Mouse (Mus musculus): ENCODE results near the gene Kcnab1.
A peak's percentile ranks its signal among the peaks of the same experiment; 100 is the strongest.

Kcnab1 gene

DNA sequence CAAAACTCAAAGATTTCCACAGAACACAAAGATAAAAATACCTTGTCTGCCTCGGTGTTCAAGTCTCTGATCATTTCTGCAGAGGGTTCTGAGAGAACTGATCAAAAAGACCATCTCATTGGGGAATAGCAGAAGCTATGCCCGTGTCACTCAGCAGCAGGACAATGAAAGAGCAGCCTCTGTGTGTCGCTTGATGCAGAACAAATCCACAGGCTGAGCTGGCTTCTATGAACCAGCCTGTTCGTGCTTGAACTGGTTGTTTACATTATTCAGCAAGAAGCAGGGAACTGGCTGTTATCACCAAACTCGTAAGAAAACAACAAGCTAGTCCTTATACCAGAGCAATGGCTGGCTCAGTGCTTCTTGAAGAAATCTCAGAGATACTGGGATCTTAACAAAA lies 193.4 kb downstream of the Kcnab1 start:
- DNase-seq (ENCODE audit: extremely low read depth, low read depth, low spot score) = no peak

DNA sequence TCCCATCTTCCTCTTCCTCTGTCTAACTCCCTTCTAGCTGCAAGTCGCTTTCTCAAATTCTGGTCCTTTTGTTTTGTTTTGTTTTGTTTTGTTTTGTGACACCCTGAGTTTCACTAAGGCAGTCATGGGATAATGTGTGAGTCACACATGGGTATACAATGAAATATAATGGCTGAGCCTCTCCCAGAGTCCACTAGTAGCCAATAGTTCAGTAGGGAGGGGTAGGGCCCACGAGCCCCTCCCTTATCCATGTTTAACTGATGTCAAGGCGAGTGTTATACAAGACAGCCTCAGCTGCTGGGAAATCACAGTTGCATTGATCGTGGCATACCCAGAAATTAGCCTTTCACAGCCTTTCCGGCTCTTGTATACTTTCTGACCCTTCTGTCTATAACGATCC lies 206.7 kb downstream of the Kcnab1 start:
- DNase-seq (ENCODE audit: extremely low read depth, low read depth, low spot score) = no peak

DNA sequence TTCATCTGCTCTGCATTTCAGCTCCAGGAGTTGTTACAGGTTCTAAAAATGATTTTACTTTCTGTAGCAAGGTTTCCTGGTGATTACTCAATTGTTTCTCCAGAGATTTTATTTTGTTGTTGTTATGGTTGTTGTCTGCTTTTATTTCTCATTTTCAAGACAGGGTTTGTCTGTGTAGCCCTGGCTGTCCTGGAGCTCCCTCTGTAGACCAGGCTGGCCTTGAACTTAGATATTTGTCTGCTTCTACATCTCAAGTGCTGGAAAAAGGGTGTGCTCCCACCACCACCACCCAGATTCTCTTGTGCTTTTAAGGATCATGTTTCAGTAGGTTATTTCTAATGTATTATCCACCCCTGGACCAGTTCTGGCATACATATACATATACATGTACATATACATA lies 207.6 kb downstream of the Kcnab1 start:
- DNase-seq (ENCODE audit: extremely low read depth, low read depth, low spot score) = no peak

DNA sequence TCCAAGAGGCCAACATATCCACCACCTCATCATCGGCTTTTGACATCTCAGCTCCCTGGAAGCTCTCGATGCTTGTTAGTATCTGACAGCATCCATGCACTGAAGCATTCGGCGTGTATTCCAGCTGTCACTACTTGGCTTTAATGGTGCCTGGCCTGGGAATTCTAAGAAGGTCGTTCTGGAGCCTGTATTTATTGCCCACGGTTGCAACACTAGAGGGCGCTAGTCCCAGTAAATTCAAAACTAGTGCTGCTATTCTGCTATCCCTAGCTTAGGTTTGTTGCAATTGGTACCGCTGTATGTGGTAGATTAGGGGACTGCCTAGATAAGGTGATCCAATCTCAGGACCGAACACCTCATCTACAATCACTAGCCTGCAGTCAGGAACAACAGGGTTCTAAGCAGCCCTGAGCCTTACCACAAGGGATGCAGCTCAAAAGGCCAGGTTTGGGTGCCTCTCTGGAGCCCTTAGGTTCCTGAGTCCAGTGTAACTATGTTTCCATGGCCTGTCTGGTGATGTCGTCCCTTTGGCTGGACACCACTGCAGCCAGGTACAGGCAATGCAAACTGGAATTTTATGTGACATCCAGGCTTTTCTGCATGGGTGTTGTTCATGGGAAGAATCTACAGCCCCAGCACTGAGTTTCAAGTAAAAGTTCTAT lies 208.8 kb downstream of the Kcnab1 start:
- no peak for DNase-seq (ENCODE audit: extremely low read depth, low read depth, low spot score)

DNA sequence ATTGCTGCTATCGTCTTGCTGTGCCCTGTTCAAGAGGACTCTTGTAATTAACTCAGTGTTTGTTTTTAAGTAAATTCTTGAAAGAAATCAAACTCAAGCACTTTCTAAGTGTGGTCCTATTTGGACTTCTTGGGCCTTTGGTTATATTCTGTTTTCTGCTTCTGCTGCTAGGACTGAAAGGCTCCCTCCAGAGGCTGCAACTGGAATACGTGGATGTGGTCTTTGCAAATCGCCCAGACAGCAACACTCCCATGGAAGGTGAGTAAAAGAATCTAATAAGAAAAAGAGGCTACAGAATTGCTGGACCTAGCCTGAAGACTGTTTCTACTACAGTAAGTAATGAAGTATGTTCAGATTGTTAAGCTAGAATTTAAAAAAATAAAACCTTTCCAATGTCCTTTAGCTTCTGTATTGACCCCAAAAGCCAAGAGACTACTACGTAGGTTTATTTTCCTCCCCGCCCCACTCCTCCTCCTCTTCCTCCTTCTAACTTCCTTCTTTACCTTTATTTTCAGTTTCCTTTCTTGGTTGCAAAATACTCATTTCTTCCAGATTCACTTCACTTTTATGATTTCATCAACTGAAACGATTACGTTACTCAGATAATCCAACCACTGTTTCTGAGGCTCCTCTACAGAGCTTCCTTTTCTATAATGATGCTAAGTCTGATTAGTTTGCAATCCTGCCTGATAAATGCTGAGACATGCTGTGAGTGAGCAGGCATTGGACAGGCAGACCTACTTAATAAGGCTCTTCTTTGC lies 210.2 kb downstream of the Kcnab1 start:
- DNase-seq (ENCODE audit: extremely low read depth, low read depth, low spot score) = no peak

DNA sequence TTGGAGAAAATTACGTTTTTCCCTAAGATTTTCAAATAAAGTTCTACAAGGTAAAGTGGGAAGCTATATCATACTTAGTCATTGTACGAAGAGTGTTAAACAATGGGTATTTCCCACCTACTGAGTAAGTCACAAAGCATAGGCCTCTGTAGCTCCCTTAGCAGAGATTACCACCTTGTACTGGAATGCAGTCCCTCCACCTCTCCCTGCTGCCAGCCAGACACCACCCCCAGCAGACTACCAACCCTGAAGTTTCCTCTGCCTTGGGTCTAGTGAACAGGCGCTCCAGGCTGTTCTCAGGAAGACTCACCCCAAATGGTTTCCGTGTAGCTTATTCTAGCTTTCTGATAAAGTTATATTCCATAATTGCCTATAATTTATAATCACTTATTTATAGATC lies 211.8 kb downstream of the Kcnab1 start:
- DNase-seq (ENCODE audit: extremely low read depth, low read depth, low spot score) = no peak

DNA sequence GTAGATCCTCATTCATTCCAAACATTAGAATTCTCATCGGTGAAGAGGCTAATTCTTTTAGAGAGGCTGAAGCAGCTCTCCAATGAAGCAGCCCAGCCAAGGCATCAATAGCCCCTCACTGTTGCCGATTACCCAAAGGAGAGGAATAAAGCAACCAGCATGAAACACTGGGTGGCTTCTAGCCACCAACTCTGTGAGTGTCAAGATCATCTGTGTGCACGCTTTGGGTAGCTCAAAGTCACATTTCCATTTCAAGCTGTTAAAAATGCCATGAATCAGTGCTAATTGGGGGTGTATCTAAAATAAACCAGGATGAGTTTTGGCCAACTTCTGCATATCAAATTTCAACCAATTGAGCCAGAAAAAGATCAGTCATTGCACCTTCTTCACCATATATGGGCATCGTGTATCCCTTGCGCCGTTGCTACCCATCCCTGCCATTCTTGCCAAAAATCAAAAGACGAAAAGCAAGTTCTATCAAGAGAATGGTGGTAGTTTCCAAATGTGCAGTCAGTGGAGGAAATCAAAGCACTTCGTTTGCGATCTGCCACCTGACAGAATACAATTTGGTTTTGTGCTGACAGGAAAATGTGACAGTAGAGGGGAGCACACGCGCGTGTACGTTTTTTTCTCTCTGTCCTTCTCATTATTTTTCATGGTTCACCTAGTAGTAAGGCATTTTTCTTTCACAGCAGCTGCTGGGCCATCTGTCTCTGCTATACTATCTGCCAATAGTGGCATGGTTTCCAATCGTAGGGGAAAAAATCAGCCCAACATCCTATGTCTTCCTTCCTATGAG lies 213.0 kb downstream of the Kcnab1 start:
- DNase-seq (ENCODE audit: extremely low read depth, low read depth, low spot score) = no peak

DNA sequence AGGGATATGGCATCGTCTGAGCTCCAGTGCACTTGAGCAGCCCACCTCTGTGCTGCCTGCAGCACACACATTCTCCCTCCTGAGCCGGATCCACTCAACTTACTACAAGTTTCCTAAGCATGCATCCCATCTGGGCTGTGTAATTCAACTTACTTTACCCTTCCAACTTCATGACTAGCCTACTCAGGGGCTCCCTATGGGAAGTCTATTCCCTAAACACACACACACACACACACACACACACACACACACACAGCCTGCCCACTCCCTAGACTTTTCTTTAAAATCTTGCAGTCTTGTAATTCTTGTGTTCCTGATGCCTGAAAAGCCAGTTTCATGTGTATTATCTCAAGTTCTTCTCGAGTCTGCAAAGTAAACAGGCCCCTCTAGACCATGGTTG lies 216.1 kb downstream of the Kcnab1 start:
- no peak for DNase-seq (ENCODE audit: extremely low read depth, low read depth, low spot score)

DNA sequence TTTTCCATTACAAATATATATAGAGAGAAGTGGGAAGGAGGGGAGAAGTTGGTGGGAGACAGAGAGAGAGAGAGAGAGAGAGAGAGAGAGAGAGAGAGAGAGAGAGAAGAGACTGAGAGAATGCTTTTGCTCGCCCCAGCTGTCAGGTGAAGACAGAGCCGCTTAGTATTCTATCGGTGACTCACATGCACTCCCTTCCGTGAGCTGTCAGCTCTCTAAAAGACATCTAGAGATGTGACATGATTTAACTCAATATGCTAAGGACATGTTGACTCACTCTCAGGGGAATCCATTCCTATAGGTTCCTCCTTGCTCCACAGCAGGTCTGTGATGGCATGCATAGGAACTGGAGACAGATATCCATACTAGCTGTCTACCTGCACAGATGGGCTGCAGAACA lies 219.6 kb downstream of the Kcnab1 start:
- no peak for DNase-seq (ENCODE audit: extremely low read depth, low read depth, low spot score)

DNA sequence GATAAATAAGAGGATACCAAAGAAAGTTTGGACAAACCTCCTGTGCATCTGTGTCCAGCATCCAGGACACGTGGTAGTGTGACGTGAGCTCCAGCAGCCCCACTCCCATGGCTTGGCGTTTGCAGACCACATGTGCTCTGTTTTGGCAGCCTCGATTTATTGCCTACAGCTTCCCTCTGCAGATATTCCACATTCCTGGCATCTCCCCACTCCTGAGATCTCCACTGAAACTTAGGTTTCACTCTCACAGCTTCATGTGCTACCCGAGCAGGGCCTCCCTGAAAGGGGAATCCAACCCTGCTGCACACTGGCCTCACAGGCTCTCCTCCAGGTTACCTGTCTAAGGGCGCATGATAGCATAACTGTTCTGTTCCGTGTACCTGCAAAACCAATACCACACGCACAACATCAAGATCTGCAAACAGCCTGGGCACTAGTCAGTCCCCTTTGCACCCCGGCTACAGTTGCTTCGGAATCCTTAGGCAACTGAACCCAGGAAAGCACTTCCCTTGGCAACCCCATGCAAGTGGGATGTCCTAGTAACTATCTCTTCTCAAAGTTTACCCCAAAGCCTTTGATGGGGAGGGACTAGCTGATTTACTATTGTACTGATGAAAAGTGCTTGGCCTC lies 228.8 kb downstream of the Kcnab1 start:
- DNase-seq (ENCODE audit: extremely low read depth, low read depth, low spot score) = no peak

DNA sequence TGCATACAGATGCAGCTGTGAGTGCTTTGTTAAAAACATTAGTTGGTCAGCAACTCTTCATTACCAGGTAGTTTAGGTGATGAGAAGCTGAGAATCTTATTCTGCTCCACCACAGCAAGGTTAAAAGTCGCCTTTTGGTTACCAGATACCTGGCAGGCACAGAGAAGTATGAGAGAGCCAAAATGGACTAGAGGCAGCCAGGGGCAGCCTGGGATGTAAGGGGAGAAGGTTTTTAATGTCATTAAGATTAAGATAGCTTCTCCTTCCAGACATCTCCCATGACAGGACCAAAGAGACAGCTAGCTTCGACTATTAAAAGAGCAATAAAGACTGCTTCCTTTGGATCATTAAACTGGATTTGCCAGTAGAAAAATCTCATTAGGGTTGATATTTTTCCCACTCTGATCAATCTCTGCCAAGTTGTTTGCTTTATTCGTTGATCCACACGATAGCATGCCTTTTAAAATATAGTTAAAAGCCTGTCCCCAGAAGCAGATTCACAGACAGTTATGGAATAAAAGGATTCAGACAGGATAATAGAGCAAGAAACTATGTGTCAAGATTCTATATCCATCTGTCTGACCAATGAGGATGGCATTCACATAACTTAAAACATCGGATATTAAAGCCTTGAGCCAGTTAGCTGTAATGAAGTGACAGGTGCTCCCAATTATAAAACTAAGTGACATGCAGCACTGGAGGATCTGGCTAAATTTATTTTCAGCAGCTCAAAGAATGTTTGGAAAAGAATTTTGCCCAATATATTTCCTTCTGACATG lies 231.2 kb downstream of the Kcnab1 start:
- DNase-seq (ENCODE audit: extremely low read depth, low read depth, low spot score) = no peak

DNA sequence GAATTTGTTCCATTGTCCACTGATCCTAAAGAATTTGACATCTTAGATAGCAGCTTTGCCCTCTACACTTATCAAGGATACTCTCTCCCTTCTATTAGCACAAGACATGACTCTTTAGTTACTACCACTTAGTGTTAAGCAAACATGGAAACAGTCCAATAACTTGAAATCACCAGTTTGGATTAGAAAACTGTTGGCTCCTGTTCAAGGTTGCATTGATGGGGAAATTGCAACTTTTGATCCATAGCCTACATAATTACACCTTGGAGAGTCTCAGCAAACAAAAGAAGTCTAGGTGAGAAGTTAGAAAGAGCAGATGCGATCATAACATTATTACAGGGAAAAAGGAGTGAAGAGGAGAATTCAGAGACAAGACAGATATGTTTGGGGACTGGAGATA lies 237.0 kb downstream of the Kcnab1 start:
- peak; percentile 13 for DNase-seq (ENCODE audit: extremely low read depth, low read depth, low spot score)

DNA sequence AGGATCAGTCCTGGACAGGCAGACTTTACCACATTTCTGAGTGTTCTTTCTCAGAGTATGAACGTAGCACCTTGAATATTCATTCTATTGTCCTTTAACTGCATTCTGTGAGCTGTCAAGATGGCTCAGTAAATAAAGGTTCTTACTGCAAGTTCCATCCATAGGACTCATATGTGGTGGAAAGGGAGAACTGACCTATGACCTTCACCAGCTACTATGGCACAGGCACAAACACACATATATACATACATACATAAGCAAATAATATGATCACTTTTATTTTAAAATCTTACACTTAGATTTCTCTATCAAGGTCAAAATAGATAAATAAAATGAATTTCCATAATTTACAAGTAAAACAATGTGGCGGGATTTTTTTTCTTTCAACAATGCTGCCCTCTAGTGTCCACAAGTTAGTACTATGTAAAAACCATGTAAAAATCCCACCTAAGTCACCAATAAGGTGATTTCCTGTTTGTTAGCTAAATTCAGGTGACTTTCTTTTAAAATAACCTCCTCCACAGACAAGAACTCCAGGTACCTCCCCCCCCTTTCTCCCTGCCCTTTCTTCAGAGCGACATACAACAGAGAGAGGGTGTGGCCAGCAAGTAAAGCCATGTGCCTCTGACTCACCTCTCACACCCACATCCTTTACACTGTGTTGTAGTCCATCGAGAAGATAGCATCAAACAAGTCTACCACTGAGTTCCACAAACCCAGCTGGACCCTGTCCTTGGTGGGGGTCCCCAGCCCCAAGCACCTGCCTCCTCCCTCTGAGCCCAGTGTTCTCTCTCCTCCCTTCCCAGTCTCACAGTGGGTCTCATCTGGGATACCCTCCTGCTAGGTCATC lies 243.3 kb downstream of the Kcnab1 start:
- DNase-seq (ENCODE audit: extremely low read depth, low read depth, low spot score) = no peak

DNA sequence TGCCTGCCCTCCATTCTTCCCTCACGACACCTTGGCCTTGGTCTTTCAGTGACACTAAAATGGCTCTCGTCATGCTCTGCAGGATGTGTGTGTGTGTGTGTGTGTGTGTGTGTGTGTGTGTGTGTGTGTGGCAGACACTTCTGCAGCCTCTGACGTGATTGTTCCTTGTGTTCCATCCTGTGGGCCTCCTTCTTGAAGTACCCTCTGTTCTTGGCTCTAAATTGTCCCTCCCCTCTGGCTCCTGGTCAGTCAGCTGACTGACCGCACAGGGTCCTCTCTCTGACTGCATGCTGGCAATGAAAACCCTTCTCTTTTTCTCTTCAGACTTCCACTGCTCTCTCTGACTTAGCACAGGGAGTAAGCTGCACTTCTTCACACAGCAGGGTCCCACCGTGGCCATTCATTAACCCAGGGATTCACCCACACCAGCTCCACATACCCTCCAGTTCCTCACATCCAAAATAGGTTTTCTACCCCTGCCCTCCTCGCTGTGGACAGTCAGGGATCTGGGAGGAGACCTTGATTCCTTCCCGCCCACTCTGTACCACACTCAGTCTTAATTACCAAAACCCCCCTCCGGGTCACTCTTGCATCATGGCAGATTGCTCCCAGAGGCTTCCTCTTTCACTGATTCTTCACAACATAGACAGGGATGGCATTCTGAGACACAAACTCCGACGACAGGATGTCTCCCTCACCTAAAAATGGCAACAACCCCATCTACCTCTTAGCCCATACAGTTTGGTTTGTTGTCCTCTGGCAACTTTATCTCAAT lies 244.3 kb downstream of the Kcnab1 start:
- DNase-seq (ENCODE audit: extremely low read depth, low read depth, low spot score) = no peak

DNA sequence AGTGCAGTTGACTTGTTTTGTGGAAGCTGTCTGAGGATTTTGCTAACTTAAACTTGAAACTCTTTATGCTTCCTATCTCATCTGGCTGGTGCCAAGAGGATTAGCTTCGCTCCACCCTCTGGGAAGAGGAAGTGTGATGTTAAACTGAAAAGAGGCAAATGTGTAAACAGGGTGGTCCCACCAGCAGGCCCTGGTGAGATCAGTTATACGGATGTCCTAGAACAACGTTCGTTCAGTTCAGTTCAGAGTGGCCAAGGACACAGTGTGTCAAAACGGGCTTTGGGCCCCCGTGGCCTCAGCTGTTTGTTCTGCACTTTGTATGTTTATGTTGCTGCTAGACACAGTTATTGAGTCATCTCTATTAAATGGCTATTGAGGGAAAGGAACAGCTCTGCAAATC lies 246.3 kb downstream of the Kcnab1 start:
- DNase-seq (ENCODE audit: extremely low read depth, low read depth, low spot score) = no peak

DNA sequence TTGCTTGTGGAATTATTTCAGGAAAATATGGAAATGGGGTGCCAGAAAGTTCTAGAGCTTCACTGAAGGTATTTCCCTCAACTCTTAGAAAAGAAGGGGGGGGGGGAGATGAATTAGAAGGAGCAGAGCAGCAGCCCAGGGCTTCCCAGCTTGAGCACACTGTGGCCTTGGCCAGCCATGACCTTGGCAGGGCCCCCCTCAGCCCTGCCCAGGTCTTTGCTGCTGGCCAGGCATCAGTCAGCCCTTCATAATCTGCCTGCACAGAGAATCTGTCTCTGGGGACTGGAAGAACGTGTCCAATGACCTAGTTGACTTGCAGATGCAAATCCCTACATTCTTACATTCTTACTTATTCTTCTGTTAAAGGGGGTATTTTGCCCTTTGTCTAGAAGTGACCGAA lies 249.1 kb downstream of the Kcnab1 start:
- DNase-seq (ENCODE audit: extremely low read depth, low read depth, low spot score) = no peak

DNA sequence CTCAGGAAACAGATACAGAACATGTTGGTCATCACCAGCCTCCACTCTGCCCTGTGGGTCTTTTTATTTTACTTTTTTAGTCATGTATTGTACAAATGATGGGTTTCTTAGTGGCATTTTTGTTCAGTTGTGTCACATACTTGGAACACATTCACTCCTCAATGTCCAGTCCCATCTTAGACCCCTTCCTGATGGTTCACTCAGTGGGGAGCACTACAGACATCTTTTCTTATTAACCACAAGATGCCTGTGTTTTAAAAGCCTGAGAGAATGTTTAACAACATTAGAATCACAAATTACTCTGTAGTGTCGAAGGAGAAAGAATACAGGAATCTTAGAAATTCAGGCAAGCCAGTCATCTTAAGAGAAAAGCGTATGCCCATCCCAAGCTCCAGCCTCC lies 249.7 kb downstream of the Kcnab1 start:
- DNase-seq (ENCODE audit: extremely low read depth, low read depth, low spot score) = no peak

DNA sequence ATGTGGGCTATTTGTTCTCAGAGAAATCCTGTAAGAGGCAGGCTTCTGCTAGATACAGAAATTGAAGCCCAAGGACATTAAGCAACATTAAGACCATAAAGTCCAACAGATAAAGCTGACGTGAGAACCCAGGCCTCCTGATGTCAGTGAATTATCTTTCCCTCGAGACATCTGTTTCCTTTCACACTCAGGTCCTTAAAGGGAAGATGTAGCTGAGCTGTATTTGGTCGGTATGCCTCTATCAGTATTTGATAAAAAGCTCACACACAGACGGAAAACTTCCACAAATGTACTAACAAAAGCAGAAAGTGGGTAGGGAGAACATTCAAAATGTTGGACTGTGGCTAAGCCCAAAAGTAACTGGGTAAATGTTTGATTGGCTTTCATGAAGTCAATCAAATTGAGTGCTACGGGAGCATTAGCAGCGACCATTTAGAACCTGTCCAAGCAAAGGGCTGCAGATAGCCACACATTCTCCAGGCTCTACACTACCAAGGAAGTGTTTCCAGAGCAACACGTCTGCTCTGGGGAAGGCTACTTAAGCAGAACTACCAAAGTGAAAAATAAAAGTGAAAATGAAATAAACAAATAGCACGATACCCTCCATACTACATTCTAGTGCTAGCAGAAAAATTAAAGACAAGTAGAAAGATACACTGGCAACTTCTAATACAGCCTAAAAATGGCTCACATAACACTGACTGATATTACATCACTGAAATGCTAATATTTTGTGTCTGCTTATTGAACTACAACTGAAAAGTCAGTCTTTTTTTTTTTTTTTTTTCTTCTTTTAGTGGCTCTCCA lies 251.2 kb downstream of the Kcnab1 start:
- no peak for DNase-seq (ENCODE audit: extremely low read depth, low read depth, low spot score)
